Mouse (Mus musculus) liver, postnatal 0 days (tissue): ENCODE results near the gene Epas1.

Source experiments
- CTCF ChIP-seq: sonication (generic); IDR thresholded peaks from 2 replicates; pipeline ENCODE4 v1.5.1; 2016; ENCODE audit warnings: antibody characterized with exemption, low read depth
- EP300 ChIP-seq: IDR thresholded peaks from 2 replicates; pipeline ENCODE4 v1.6.1; 2016; ENCODE audit warnings: antibody characterized with exemption, low read depth, mild to moderate bottlenecking

- TF ChIP-seq CTCF (no peak), EP300 (no peak)
Observed at GRCm38 (mm10) chr17:86827391-86828165, 74.1 kb downstream of the Epas1 start.
